Mouse (Mus musculus) ovary, postnatal 10 days (tissue): ENCODE data around the gene Hps3.
"Not testable (repeated sequence)": the region's sequence is repeated elsewhere in the genome, so short reads cannot be mapped to it uniquely, and the experiment has no call there.

Experiments
- DNase-seq: peaks from one replicate; pipeline ENCODE4 v3.0.0; 2022; ENCODE audit warnings: low spot score

Gene Hps3

DNA sequence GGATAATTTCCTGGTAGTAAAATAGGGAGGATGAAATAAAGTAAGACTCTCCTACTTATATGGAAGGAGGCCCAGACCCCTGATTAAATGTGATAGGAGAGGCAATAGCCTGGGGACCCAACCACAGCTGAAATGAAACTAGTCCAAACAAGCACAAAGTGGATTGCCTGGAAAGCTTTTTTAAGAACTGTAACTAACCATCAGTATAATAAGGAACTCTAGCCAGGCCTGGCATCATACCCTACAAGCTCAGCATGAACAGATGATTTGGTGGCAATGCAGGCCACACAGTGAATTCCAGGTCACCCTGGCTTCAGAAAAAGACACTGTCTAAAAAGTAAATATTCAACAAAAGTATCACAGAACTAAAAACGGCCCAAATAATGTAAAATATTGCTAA is 29.5 kb downstream of the Hps3 start:
- no peak for DNase-seq

DNA sequence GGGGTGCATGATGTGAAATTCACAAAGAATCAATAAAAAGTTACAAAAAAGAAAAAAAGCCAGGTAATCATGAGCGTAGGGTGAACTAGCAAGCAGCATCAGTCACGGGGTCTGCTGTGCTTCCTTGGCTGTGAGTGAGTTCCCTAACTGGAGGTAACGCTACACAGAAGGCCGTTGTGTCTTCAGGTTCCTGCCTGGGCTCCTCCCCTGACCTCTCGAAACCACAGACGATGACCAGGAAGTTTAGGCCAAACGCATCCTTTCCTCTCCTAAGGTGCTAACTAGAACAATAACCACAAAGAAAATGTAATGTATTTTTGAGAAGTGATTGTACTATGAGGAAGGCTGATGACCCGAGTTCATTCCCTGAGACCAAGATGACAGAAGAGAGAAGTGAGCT is 30.7 kb downstream of the Hps3 start:
- DNase-seq: no peak

DNA sequence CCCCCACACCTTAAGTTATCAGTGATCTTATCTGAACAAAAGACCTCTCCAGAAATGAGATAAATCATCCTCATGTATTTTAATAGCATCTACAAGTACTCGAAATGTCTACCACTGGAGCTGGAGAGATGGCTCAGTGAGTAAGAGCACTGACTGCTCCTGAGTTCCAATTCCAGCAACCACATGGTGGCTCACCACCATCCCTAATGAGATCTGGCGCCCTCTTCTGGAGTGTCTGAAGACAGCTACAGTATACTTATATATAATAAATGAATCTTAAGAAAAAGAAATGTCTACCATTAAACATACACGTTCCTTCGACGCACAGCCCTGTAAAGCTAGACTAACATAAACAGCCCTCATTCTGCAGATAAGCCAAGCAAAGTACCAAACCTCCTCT is 32.3 kb downstream of the Hps3 start:
- no peak for DNase-seq

DNA sequence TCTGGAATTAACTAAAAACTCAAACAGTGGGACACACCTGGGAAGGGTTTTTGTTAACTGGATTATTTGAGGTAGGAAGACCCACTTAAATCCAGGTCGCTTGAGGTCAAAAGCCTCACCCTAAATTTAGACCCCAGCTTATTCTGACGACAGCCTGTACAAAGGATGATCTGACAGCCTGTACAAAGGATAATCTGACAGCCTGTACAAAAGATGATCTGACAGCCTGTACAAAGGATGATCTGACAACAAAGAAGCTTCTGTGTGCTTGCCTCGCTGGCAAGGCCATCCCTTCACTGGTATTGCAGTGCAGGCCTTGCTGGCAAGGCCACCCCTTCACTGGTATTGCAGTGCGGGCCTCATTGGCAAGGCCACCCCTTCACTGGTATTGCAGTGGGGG is 34.3 kb downstream of the Hps3 start:
- DNase-seq: no peak

DNA sequence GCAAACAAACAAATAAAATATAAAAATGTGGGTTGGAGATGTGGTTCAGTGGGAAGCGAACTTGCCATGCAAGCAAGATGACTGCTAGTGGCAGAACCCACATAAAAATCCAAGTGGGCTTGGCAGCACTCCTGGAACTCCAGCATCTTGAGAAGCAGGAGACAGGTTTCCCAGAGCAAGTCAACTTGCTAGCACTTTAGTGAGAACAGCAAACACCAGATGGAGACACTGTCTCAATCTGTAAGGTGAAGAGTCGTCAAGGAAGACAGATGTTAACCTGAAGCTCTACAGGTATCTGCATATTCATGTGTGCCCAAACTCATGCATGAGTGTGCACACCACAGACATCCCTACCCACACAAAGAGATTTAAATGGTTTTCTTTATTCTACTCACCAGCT is 35.6 kb downstream of the Hps3 start:
- DNase-seq: no peak

DNA sequence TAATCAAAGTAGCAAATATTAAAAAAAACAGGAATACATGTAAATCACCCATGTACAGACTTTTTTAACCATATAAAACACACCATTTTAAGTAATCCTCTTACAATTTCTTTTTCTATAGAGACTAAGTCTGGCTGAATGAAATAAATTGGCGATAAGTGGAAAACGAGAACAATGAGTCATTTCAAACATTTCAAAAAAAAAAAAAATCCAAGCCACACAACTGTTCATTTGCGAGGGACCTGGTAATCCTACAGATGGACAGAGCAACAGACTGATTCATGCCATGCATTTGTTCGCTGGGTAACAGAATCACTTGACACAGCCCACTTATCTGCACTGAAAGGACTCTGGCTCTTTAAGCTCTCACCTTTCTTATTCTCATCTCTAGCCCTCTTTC is 42.7 kb downstream of the Hps3 start:
- no peak for DNase-seq

DNA sequence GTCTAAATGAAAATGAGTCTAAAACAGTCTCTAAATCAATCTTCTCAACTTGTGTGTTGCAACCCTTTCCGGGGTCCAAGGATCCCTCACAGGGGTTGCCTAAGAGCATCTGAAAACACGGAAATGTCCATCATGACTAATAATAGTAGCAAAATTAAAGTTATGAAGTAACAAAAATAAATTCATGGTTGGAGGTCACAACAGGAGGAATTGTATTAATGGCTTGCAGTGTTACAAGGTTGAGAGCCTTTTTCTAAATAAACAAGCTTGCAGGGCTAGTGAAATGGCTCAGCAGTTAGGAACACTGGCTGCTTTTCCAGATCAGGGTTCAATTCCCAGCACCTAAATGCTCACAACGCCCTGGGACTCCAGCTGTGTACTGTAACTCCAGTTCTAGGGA is 45.1 kb downstream of the Hps3 start:
- DNase-seq: no peak

DNA sequence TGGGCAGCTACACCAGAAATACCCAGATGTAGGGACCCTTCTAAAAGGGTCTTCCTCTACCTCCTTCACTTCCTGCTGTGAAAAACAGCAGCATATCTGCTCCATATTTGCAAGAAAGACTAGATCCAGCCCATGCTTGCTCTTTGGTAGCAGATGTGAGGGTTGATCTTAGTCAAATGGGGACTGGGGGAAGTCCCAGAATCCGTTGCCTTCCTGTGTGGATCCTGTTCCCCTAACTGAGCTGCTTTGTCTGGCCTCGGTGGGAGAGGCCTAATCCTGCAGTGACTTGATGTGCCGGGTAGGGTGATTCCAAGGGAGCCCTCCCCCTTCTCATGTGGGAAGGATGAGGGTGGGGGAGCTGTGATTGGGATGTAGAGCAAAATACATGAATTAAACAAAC is 49.0 kb downstream of the Hps3 start:
- no peak for DNase-seq

DNA sequence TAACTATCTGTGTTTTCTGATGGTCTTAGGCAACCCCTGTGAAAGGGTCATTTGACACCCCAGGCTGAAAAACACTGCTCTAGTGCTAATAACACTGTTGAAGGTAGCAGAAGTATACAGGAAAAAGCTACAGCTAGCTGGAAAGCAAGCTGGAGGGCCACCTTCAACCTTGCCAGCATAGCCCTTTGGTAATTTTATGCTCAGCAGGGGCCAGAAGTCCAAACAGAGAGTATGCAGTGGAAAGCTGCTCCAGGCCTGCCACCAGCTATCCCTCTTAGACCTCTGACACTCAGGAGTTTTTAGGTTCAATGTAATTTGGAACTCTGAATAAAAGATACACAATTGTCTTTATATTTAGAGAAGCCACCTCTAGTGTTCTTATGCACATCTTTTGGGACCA is 52.3 kb downstream of the Hps3 start:
- DNase-seq: no peak

DNA sequence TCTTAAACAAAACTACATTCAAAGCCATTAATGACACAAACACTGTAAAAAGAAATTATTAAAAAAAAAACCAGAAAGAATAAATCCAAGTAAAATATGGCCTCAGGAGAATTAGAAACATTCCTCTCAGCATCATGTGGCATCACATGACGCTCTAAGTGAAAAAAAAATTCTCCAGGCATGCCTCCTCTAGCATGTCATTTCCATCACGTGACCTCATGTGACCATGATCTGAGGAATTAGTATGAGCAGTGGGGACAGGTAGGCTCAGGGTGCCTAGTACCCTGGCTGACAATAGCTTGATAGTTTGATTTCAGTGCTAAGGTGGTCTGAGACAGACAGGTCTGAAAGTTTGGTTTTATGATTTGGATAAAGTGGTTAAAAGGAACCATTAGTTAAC is 54.0 kb downstream of the Hps3 start:
- DNase-seq: no peak

DNA sequence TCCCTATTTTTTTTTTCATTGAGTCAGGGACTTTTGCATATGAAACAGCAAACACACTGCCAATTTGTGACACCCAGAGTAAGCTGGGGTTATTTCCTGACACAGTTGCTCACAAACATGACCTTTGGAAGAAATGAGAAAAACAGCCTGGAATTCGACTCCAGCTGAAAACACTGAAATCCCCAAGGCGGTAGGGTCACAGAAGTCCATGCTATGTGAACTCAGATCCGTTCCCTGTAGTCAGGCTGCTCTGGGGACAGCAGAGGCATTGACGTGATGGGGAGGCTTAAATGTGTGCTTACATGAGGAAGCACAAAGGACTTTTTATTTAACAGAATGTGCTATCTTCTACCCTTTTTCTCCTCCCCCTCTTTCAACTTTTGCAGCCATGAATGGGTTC is 56.6 kb downstream of the Hps3 start:
- DNase-seq: no peak

DNA sequence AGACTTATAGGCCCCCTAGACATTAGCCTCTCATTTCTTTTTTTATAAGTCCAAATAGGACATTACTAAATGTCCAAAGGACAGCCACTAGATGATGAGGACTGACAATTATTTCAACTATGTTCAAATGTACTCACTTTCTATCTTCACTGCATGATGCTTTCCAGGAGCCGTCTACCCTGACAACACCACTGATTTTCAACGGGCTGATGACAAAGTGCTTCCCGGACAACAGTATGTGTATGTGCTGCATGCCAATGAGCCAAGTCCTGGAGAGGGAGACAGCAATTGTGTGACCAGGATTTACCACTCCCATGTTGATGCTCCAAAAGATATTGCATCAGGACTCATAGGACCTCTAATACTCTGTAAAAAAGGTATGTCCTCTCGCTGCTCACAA is 69.0 kb downstream of the Hps3 start:
- no peak for DNase-seq

DNA sequence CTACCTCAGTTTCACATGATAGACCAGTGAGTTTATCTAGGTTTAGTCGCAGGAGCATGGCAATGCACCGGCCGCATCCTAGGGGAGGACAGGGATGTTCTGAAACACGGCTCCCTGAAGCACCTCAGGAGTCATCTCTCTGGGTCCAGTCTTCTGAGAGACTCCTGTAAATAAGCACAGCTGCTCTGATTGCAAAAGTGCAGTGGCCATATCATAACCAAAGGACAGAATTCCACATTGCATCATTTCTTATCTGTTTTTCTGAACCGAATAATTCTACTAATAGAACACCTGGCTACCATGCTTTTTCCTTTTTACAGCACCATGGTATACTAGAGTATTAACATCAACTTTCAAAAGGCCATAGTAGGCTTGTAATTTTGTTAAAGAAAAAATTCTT is 69.9 kb downstream of the Hps3 start:
- no peak for DNase-seq

DNA sequence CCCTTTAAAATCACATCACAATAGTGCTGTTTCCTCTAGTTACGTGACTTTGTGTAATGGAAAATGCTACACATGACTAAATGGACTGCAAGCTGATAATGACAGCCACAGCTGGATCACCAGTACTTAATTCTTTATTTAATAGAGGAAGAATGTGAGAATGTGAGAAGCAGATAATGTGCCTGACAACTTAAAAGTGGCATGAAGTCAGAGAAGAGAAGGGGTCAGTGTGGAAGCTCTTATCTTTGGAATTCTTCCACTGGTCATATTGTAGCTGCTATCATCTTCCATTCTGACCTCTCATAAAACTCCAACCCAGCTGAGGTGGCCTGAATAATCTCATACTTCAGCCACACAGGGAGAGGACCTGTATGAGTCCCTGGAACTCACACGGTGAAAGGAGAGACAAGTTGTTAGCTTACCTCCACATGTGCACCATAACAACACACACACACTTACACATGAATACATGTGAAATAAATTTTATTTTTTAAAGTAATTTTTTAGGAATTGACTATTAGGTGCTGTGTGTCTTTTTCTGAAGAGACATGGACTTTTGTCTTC is 70.4 kb downstream of the Hps3 start:
- DNase-seq: no peak

DNA sequence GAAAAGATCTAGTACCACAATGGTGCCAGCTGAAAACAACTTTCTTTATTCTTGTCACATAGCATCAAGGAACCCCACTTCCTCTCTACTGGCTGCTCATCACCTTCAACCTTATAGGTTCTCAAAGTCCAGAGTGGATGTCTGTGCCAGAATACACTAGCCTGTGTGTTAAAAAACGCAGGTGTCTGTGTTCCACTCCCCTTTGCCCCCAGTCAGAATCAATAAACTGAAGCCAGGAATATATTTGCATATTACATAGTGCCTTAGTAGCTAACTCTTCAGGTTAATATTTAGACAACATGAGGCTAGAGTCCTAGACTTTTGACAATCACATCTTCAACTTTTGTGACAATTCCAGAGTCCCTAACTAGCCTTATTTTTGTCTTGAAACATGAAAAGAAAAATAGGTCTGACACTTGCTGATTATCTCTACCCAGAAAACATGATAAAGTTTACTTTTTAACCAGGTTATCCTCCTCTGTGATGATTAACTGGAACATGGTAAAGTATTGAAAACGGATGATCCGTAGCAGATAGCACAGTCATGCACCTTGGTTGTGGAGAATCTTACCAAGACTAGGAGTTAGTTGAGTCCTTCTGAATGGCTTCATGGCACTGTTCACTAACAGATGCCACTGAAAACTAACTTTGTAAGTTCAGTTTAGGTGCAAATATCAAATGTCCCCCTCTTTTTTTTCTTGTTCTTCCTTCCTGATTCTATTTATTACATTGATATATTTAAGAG is 72.2 kb downstream of the Hps3 start:
- DNase-seq: no peak

DNA sequence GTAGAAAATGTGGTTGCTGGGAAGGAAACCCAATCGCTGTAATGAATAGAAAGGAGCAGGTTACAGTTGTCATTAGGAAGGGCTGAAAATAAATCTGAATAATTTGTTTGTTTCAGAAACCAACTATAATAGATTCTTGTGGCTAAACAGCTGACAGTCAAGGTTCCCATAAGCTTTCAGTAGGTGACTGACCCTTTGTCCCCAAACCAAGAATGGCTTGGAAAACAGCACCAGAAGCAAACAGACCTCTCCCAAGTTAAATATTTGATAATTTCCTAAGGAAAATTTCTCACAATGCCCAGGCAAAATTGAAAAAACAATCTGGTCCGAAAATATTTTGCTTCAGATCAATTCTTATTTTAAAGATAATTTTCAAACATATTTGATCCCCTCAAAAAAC is 73.8 kb downstream of the Hps3 start:
- no peak for DNase-seq

DNA sequence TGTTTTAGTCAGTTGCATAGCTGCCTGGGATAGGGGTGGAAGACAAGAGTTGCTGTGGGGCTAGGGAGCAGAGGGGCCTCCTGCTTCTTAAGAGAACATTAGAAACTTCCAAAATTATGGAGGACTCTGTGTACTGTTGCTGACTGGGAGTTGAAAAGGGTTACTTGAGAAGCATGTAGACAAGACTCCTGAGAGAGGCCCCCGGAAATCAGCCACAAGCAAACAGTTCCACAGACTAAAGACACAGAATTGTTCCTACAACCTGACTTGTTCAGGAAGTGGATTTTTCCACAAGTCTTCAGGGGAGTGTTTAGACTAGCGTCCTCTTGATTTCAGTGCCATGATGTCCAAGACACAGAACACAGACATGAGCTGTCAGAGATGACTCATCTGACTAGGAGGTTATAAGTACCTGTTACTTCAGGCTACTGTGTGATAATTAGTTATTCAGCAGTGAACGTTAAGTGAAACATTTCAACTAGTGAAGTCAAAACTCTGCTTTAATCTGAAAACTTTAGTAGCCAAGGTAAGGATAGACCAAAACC is 74.5 kb downstream of the Hps3 start:
- DNase-seq: no peak

DNA sequence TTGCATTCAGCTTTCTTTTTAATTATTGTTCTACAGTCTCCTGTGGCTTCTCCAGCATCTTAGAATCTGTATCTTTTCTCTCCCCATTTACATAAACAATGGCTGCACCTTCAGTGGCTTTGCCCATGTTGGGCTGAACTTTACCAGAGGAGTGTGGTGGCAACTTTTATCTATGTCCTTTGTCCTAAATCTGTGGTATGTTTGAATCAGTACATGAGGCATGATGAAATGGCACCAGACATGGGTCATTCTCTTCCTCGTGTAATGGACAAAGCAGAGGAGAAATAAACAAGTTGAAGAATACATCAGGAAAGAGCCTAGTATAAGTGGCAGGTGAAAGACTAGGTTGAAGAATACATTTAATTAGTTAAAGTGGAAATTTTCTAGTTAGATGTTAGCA is 76.1 kb downstream of the Hps3 start:
- no peak for DNase-seq

DNA sequence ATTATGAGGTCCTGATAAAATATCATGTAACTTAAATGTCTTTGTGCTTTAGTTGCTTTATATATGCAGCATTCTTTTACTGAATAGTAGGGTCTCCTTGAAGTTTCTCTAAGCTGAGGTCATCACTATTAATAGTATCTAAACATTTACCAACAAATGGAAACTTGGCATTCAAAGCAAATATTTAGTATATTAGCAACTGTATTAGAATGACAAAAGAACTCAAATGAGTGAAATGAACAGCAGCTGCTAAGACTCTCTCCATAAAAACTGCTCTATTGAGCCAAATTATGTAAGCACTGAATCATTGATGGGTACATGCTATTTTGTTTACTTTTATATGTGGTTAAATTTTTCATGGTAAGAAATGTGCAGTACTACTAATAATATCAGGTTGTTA is 77.1 kb downstream of the Hps3 start:
- no peak for DNase-seq

DNA sequence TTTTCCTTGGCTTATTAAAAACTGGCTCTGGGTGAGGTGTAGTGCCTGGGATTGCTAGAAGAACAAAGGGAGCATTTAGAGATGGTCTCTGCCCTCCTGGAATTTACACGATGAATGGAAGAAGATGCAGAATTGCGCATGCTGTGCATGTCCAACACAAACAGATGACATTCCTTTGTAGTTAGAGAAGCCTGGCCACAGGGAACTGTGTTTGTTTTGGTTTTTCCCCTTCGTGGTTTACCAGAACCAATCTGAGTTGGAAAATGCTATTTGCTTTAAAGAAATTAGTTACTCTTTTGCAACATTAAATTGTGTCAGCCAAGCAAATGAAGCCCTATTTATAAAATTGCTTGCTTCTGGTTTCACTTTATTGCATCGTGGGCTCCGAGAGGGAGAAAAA is 78.2 kb downstream of the Hps3 start, which contains the start of gene Cp:
Cp (plus strand) TSS at position 170 of the 400 bp plus-strand sequence.
- DNase-seq: no peak

DNA sequence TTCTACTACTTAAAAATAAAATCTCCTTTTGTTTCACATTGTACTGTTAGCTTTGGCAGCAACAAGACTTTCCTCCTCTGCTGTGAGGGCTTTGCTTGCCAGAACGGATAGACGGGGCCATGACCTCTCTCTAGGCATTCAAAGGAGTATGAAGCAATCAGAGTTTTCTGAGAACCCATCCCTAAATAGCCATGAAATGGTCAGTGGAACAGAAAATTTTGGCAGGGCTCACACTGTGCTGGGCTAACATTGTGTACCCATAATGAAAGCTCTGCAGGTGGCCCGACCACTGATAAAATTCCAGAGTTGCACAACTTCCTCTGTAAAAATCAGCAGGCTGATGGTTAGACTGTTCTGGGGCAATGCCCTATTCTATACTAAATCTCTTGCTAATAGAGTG is 81.2 kb downstream of the Hps3 start:
- DNase-seq: peak; percentile 3

DNA sequence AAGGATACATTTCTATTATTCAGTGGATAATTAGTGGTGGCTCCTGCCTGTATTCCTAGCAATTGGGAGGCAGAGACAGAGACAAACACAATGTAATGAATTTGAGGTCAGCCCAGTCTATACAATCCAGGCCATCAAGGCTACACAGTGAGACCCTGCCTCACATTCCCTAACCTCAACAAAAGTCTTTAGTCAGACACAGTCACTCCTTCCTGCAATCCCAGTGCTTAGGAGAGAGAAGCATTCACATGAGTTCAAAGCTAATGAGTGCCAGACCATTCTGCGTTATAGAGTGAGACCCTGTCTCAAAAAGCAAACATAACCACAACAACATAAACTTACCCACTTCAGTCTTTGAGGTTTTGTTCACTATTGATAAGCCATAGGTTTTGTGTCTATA is 81.7 kb downstream of the Hps3 start:
- DNase-seq: no peak

DNA sequence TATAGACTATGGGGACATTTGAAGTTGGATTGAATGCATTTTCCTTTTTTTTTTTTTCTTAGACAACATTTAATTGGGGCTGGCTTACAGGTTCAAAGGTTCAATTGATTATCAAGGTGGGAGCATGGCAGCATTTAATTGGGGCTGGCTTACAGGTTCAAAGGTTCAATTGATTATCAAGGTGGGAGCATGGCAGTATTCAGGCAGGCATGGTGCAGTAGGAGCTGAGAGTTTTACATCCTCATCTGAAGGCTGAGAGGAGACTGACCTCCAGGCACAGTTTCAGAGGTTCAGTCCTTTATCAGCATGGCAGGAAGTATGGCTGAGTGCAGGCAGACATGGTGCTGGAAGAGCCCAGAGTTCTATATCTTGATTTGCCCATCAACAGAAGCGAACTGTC is 85.7 kb downstream of the Hps3 start:
- DNase-seq: not testable (repeated sequence)

DNA sequence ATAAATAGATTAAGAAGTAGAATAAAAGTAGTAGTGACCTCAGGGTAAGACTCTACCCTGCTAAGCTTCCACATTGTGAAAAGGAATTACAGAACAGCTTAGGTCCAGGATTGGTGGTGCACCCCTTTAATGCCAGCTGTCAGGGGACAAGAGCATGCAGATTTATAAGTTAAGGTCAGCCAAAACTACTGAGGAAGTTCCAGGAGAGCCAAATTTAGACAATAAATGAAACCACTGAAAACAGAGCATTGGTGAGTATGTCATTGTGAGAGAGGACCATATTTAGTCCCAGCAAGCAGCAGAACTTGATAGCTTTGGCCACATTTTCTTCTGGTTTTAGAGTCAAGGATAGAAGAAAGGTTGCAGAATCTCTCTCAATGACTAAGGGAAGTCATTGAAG is 86.6 kb downstream of the Hps3 start:
- DNase-seq: no peak
